Mouse (Mus musculus) kidney, adult 18-20 months (tissue): Measurements from ENCODE around the gene Fndc3a.

ENCODE experiments used
- DNase-seq: peaks from one replicate; pipeline ENCODE4 v3.0.0; 2021

Gene Fndc3a

GRCm38 (mm10) chr14:72670987-72671386 lies 38.8 kb downstream of the Fndc3a start:
- DNase-seq = no peak

GRCm38 (mm10) chr14:72649268-72649667 lies 60.5 kb downstream of the Fndc3a start:
- DNase-seq = no peak

- no peak for DNase-seq
These were observed 64.3 kb downstream of the Fndc3a start for GRCm38 (mm10) chr14:72645512-72645911.

- no peak for DNase-seq
These were observed 65.2 kb downstream of the Fndc3a start for GRCm38 (mm10) chr14:72644620-72645019.

GRCm38 (mm10) chr14:72638507-72638906 lies 71.3 kb downstream of the Fndc3a start:
- no peak for DNase-seq

- DNase-seq = no peak
These were observed 76.2 kb downstream of the Fndc3a start for GRCm38 (mm10) chr14:72633571-72633970.

GRCm38 (mm10) chr14:72625411-72625810 lies 84.4 kb downstream of the Fndc3a start:
- DNase-seq = no peak

GRCm38 (mm10) chr14:72604077-72604476 lies 105.7 kb downstream of the Fndc3a start:
- no peak for DNase-seq

GRCm38 (mm10) chr14:72603194-72603521 lies 106.6 kb downstream of the Fndc3a start:
- DNase-seq = no peak

GRCm38 (mm10) chr14:72602521-72603193 lies 107.1 kb downstream of the Fndc3a start:
- DNase-seq = peak; percentile 92

GRCm38 (mm10) chr14:72601381-72602305 lies 108.2 kb downstream of the Fndc3a start:
- no peak for DNase-seq

GRCm38 (mm10) chr14:72600375-72600774 lies 109.4 kb downstream of the Fndc3a start:
- no peak for DNase-seq

- no peak for DNase-seq
These were observed 110.6 kb downstream of the Fndc3a start for GRCm38 (mm10) chr14:72598976-72599740.

- no peak for DNase-seq
These were observed 115.6 kb downstream of the Fndc3a start for GRCm38 (mm10) chr14:72594191-72594590.

GRCm38 (mm10) chr14:72589415-72589814 lies 120.4 kb downstream of the Fndc3a start:
- DNase-seq = no peak

GRCm38 (mm10) chr14:72582979-72583378 lies 126.8 kb downstream of the Fndc3a start:
- DNase-seq = no peak

- DNase-seq = no peak
These were observed 128.8 kb downstream of the Fndc3a start for GRCm38 (mm10) chr14:72580991-72581390.

- no peak for DNase-seq
These were observed 133.5 kb downstream of the Fndc3a start for GRCm38 (mm10) chr14:72576283-72576682.

GRCm38 (mm10) chr14:72563941-72564340 lies 145.9 kb downstream of the Fndc3a start:
- DNase-seq = no peak

GRCm38 (mm10) chr14:72558795-72559194 lies 151.0 kb downstream of the Fndc3a start:
- no peak for DNase-seq

- no peak for DNase-seq
These were observed 154.0 kb downstream of the Fndc3a start for GRCm38 (mm10) chr14:72555846-72556245.

GRCm38 (mm10) chr14:72536392-72537017 lies 173.3 kb downstream of the Fndc3a start:
- DNase-seq = peak; percentile 48

- peak; percentile 72 for DNase-seq
These were observed 175.9 kb downstream of the Fndc3a start for GRCm38 (mm10) chr14:72533862-72534261.
